Mouse (Mus musculus) retina, embryonic 14.5 days (tissue): Measurements from ENCODE around the gene Zkscan16.
A peak's percentile ranks its signal among the peaks of the same experiment; 100 is the strongest.

Experiments
- DNase-seq: peaks from one replicate; pipeline ENCODE4 v3.0.0-alpha.2; 2015; ENCODE audit warnings: low spot score

Gene Zkscan16

GRCm38 (mm10) chr4:59000614-59001013 is 57.2 kb downstream of the Zkscan16 start:
- DNase-seq = peak; percentile 54

- peak; percentile 95 for DNase-seq
These were observed 59.7 kb downstream of the Zkscan16 start, which contains the start of gene Gm20503 for GRCm38 (mm10) chr4:59002948-59003805. Gm20503 (plus strand) TSS chr4:59003210.

GRCm38 (mm10) chr4:59003806-59004200 is 60.4 kb downstream of the Zkscan16 start:
- no peak for DNase-seq

- no peak for DNase-seq
These were observed 62.8 kb downstream of the Zkscan16 start for GRCm38 (mm10) chr4:59006211-59006610.

GRCm38 (mm10) chr4:59007016-59007415 is 63.6 kb downstream of the Zkscan16 start:
- no peak for DNase-seq
